Mouse (Mus musculus) lung, embryonic 14.5 days (tissue): ENCODE data around the gene Ywhae. TPM values are rescaled to one million over a fixed set of nuclear protein-coding genes. Genes with fewer than 3 reads are reported as not detected.
A peak's percentile ranks its signal among the peaks of the same experiment; 100 is the strongest.
"Not testable (repeated sequence)": the region's sequence is repeated elsewhere in the genome, so short reads cannot be mapped to it uniquely, and the experiment has no call there.

Experiments
- ATAC-seq: fragments of 200-750 bp; cut with Nextera tagmentation; 2 replicates; pipeline ENCODE4 v1.8.0; 2017; ENCODE audit warnings: mild to moderate bottlenecking, moderate TSS enrichment, moderate library complexity; ENCODE audit not compliant: insufficient read depth
- DNase-seq: peaks from one replicate; pipeline ENCODE4 v3.0.0-alpha.2; 2015
- H3K27ac ChIP-seq: fragments of 300-500 bp; sonication (generic); 2 replicates; pipeline ENCODE4 v1.5.1; 2014; ENCODE audit warnings: low read depth, mild to moderate bottlenecking, moderate library complexity
- H3K27me3 ChIP-seq: fragments of 300-500 bp; sonication (generic); 2 replicates; pipeline ENCODE4 v1.6.1; 2014; ENCODE audit warnings: low read length, control low read depth; ENCODE audit not compliant: insufficient read depth
- H3K36me3 ChIP-seq: fragments of 300-500 bp; sonication (generic); 2 replicates; pipeline ENCODE4 v1.6.1; 2014; ENCODE audit warnings: control low read depth; ENCODE audit not compliant: insufficient read depth
- H3K4me1 ChIP-seq: fragments of 300-500 bp; sonication (generic); 2 replicates; pipeline ENCODE4 v1.6.1; 2014; ENCODE audit warnings: antibody characterized with exemption, control low read depth; ENCODE audit not compliant: insufficient read depth
- H3K4me2 ChIP-seq: fragments of 300-500 bp; sonication (generic); 2 replicates; pipeline ENCODE4 v1.6.1; 2014; ENCODE audit warnings: mild to moderate bottlenecking
- H3K4me3 ChIP-seq: fragments of 300-500 bp; sonication (generic); 2 replicates; pipeline ENCODE4 v1.5.1; 2014; ENCODE audit warnings: low read depth, low read length
- H3K9ac ChIP-seq: fragments of 300-500 bp; sonication (generic); 2 replicates; pipeline ENCODE4 v1.6.1; 2014
- H3K9me3 ChIP-seq: fragments of 300-500 bp; sonication (generic); 2 replicates; pipeline ENCODE4 v1.6.1; 2016; ENCODE audit warnings: low read depth, low read length, control low read depth
- CTCF ChIP-seq: IDR thresholded peaks from 2 replicates; pipeline ENCODE4 v1.5.1; 2016; ENCODE audit warnings: antibody characterized with exemption, low read depth
- WGBS: fragments of 180-500 bp; shearing (Covaris S2); extraction: QIAGEN DNeasy Blood & Tissue Kit; methylation state at CpG from one replicate; pipeline ENCODE4 v1.1.7; 2014; 5-methylcytosine and 5-hydroxymethylcytosine counted together
- polyA plus RNA-seq: library from polyadenylated mRNA; unstranded; fragments of >200 nt; fragmentation: Nextera tagmentation; extraction: Ambion mirVana; gene quantifications from 2 replicates; pipeline ENCODE4 v1.2.1, GENCODE M21; 2014

Ywhae gene
- polyA plus RNA-seq, 1 experiment from 2014 or later = 1,066 TPM

- peak; percentile 67 for DNase-seq
- no peak overlapping the region for H3K4me3 ChIP-seq
- no peak overlapping the region for H3K9ac ChIP-seq
- no peaks in the 10 kb centered on the region for H3K27me3 ChIP-seq
- H3K4me1 ChIP-seq = no peaks in the 10 kb centered on the region
- no peaks in the 10 kb centered on the region for H3K9me3 ChIP-seq
- ATAC-seq = no peak
- TF ChIP-seq CTCF = 0 out of 2 replicates have a peak, but pooled peaks have one; percentile 16
- no peak overlapping the region for H3K4me2 ChIP-seq
- no peaks in the 10 kb centered on the region for H3K36me3 ChIP-seq
- 62% methylated on average over 8 of the region's 8 CpGs for WGBS
- no peak overlapping the region for H3K27ac ChIP-seq
Observed at GRCm38 (mm10) chr11:75716661-75717325, 15.9 kb upstream of the Ywhae start.

- Histone ChIP-seq H3K4me1 (no peaks in the 10 kb centered on the region), H3K4me3 (no peak overlapping the region), H3K27ac (no peak overlapping the region), H3K9me3 (no peaks in the 10 kb centered on the region), H3K9ac (no peak overlapping the region), H3K36me3 (no peaks in the 10 kb centered on the region), H3K27me3 (no peaks in the 10 kb centered on the region), H3K4me2 (no peak overlapping the region)
- DNase-seq (no peak), ATAC-seq (no peak)
- no peak for TF ChIP-seq CTCF
- 37% methylated on average over 4 of the region's 4 CpGs for WGBS
Observed at GRCm38 (mm10) chr11:75722339-75722738, 10.3 kb upstream of the Ywhae start.

DNA sequence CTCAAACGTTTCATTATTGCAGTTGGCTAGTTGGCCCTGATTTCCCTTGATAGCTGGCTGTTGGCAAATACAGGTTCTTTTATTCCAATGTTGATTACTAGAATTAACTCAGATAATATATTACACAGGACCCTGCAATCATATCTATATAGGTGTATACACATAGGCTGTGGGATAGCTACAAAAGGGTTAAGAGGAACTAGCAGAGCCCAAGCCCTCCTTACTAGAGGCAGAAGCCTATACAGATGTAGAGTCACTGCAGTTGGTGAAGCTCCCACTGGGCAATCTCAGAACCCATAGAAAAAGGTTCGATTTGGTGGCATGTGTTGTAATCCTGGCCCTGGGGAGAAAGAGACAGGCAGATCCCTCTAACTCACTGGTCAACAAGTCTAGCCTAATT lies 5.5 kb upstream of the Ywhae start:
- 67% methylated on average over 2 of the region's 2 CpGs for whole genome bisulfite sequencing
- Histone ChIP-seq H3K4me2 (no peak overlapping the region), H3K36me3 (no peaks in the 10 kb centered on the region), H3K4me1 (no peaks in the 10 kb centered on the region), H3K9ac (no peak overlapping the region), H3K27ac (no peak overlapping the region), H3K4me3 (no peak overlapping the region), H3K9me3 (no peaks in the 10 kb centered on the region), H3K27me3 (no peaks in the 10 kb centered on the region)
- no peak for TF ChIP-seq CTCF
- DNase-seq (no peak), ATAC-seq (no peak)

GRCm38 (mm10) chr11:75727659-75728058 lies 5.0 kb upstream of the Ywhae start:
- 83% methylated on average over 6 of the region's 6 CpGs for WGBS
- H3K27ac ChIP-seq, H3K4me2 ChIP-seq, H3K4me1 ChIP-seq, H3K36me3 ChIP-seq, H3K27me3 ChIP-seq, ATAC-seq, H3K9ac ChIP-seq, H3K4me3 ChIP-seq, H3K9me3 ChIP-seq, DNase-seq: not testable (repeated sequence)

DNA sequence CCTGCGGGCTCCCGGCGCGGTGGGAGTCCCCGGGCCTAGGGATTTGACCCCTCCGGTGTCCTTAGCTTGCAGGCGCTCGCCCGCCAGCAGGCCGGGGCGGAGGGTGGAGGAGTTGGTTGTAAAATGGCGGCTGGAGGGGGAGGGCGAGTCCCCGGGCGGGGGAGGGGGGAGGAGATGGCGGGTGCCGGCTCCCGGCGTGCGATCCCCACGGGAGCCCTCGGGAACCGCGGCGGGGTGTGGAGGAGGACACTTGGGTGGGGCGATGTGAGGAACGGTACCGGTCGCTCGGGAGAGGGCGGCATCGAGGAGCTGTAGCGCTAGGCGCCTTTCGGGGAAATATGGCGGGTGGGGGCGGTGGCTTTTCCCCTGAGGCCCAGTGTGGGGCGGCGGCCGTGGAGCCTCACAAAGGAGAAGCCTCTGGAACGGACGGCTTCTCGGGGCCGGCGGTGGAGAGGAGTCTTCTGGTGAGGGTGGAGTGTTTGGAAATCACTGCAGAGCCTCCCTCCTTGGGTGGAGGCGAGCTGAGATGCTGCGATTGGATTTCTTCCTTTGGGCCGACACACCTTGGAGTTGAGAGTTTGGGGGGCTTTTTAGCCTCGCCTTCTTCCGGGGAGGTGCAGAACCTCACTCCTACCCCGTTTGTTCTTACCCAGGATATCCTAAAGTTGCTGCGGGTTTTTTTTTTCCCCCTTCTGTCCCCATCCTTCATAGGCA lies 715 bp downstream of the Ywhae start:
- Histone ChIP-seq H3K27me3 (no peaks in the 10 kb centered on the region), H3K4me3 (peak overlapping the region; percentile 98), H3K9ac (peak overlapping the region; percentile 100), H3K9me3 (no peaks in the 10 kb centered on the region), H3K4me1 (peaks cover 20% of the 10 kb centered on the region), H3K27ac (peak overlapping the region; percentile 97), H3K4me2 (peak overlapping the region; percentile 86), H3K36me3 (peaks cover 18% of the 10 kb centered on the region)
- DNase-seq (peak; percentile 65), ATAC-seq (peak; percentile 68)
- TF ChIP-seq CTCF = no peak
- under 1% methylated on average over 48 of the region's 52 CpGs for WGBS

DNA sequence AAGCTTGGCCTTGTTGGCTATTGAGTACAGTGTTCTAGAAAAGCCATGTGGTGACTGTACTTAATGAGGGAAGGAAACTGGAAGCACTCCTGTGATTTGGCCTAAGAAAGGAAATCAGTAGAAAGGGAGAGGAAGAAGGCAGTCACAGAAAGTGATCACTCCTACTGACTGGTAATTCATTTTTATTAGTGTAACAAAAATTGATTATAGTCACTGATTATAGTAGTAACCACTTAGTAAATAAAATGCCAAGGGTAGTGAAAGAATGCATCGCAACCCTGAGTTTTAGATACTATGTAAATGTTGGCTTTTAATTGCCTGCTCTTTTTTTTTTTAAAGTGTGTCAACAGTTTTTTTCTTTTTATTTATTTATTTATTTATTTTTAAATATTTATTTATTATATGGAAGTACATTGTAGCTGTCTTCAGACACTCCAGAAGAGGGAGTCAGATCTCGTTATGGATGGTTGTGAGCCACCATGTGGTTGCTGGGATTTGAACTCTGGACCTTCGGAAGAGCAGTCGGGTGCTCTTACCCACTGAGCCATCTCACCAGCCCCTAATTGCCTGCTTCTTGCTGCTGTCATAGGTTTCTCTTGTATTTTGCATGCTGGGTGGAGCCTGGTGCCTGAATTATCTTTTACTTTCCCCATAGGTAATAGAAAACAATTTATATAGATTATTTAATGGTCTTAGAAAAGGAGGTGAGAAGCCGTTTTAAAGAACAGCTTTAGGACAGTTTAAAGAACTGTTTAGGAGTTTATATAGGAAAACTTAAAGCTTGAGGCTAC lies 3.0 kb downstream of the Ywhae start:
- no peak overlapping the region for H3K27ac ChIP-seq
- H3K4me3 ChIP-seq = peak overlapping the region; percentile 98
- ATAC-seq (no peak), DNase-seq (no peak)
- H3K36me3 ChIP-seq = peaks cover 39% of the 10 kb centered on the region
- no peaks in the 10 kb centered on the region for H3K27me3 ChIP-seq
- 78% methylated on average over 5 of the region's 5 CpGs for WGBS
- H3K4me2 ChIP-seq = peak overlapping the region; percentile 86
- H3K4me1 ChIP-seq = peaks cover 20% of the 10 kb centered on the region
- no peaks in the 10 kb centered on the region for H3K9me3 ChIP-seq
- peak overlapping the region; percentile 100 for H3K9ac ChIP-seq
- TF ChIP-seq CTCF = no peak

DNA sequence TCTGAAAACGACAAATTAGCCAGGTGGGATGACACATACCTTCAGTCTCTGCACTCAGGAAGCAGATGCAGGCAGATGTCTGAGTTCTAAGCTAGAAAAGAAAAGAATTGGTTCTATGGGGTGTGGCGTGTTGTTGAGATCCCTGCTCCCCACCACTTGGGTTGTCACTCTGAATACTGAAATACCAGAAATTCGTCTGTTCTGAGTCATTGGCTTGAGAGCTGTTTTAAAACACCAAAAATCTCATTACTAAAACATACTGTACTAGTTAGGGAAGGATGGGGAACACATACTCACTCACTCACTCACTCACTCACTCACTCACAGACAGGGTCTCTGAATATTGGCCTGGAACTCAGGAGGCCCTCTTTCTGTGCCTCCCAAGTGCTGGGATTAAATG lies 4.3 kb downstream of the Ywhae start:
- WGBS = 50% methylated on average over 3 of the region's 3 CpGs
- Histone ChIP-seq H3K4me2 (peak overlapping the region; percentile 23), H3K4me1 (peaks cover 20% of the 10 kb centered on the region), H3K4me3 (0 out of 2 replicates have a peak overlapping the region, but pooled peaks have one; percentile 1), H3K9me3 (no peaks in the 10 kb centered on the region), H3K27me3 (no peaks in the 10 kb centered on the region), H3K27ac (no peak overlapping the region), H3K9ac (no peak overlapping the region), H3K36me3 (peaks cover 46% of the 10 kb centered on the region)
- ATAC-seq (no peak), DNase-seq (no peak)
- TF ChIP-seq CTCF = no peak
